Mouse (Mus musculus) kidney, adult 2 months (tissue): ENCODE measurements at regions not wholly inside any gene's neighbourhood (a gene's known extent, or its start where the extent isn't known, plus 50 kb on each side); places are given as distances from the start of the nearest gene placed in this dataset.

Experiments
- DNase-seq: peaks from one replicate; pipeline ENCODE4 v3.0.0; 2021
- H3K27ac ChIP-seq: fragments of 200-500 bp; 2 replicates; pipeline ENCODE4 v1.5.1; 2012; ENCODE audit warnings: low read depth, low read length, control low read depth, inconsistent platforms; ENCODE audit not compliant: insufficient read depth
- H3K27me3 ChIP-seq: fragments of 200-500 bp; replicated peaks from 2 replicates; pipeline ENCODE4 v1.6.1; 2012; ENCODE audit warnings: mild to moderate bottlenecking, moderate library complexity, low read length, inconsistent platforms; ENCODE audit not compliant: control insufficient read depth, insufficient read depth
- H3K36me3 ChIP-seq: fragments of 200-500 bp; 2 replicates; pipeline ENCODE4 v1.6.1; 2012; ENCODE audit warnings: mild to moderate bottlenecking, moderate library complexity, low read length, inconsistent platforms; ENCODE audit not compliant: control insufficient read depth, insufficient read depth
- H3K4me1 ChIP-seq: fragments of 200-500 bp; 2 replicates; pipeline ENCODE4 v1.6.1; 2011; ENCODE audit warnings: low read length; ENCODE audit not compliant: control insufficient read depth, insufficient read depth
- H3K4me3 ChIP-seq: fragments of 200-500 bp; 2 replicates; pipeline ENCODE4 v1.5.1; 2011; ENCODE audit warnings: mild to moderate bottlenecking, low read depth, low read length, control low read depth; ENCODE audit not compliant: insufficient read depth
- CTCF ChIP-seq: fragments of 200-500 bp; conservative IDR thresholded peaks from 2 replicates; pipeline ENCODE4 v1.5.1; 2011; ENCODE audit warnings: low read depth, mild to moderate bottlenecking, control low read depth, low read length, moderate library complexity, mixed read lengths; ENCODE audit not compliant: insufficient read depth, insufficient read length
- POLR2A ChIP-seq: fragments of 200-500 bp; IDR thresholded peaks from one replicate; pipeline ENCODE4 v1.6.1; 2011; ENCODE audit warnings: low read depth, low read length, control low read depth
- WGBS: fragments of 180-500 bp; shearing (Covaris S2); methylation state at CpG from one replicate; pipeline ENCODE4 v1.1.7; 2018; 5-methylcytosine and 5-hydroxymethylcytosine counted together

DNA sequence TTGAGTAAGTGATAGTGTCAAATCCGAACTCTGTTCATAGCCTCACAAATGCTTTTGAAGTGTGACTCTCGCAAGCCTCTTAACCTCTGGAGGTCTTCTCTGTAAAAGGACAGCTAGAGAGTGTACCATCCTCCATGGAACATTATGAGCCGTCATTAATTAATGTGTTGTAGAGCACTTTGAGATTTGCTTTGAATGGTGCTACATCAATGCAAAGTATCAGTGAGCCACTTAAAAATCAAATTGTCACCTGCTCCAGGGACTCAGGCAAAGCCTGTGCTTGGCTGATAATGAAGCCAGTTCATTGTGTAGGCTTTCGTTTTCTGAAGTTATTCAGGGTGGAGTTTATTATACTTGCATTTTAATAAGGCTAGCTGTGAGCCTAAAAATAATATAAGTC is 801.8 kb upstream of the B3galt2 start:
- no peak for DNase-seq
- Histone ChIP-seq H3K27ac (no peak overlapping the region), H3K36me3 (no peaks in the 10 kb centered on the region), H3K4me3 (no peak overlapping the region), H3K4me1 (no peaks in the 10 kb centered on the region), H3K27me3 (no peaks in the 10 kb centered on the region)
- WGBS, result 64% methylated on average over 4 of the region's 4 CpGs
- TF ChIP-seq POLR2A (no peak), CTCF (no peak)

DNA sequence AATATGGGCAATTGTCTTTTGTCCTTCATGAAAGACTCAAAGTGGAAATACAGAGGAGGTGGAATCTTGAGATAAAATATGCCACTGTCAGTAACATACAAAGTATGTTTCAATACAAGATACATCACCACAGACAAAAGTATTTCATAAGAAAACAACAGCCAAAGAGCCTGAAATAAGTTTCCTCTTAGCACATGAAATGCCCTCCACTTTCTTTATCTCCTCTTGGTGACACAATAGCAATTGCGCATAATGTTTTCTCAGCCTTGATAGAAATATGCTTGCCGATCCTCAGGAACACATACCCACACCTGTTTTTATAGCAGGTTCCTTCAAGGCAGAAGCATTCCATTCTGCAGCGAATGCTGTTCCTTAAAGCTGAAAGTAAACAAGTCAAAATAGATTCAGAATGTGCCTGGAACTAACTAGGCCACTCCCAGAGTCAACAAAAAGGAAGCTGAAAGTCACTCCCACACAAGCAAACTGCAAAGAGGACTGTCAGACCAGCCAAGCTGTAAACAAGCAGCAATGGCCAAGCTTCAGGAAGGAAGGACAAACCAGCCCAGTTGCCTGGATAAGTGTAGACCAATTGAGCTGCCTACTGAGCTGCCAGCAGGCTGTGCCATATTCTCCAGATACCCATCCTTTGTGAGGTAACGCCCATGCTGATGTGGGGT is 773.3 kb upstream of the B3galt2 start:
- 66% methylated on average over 4 of the region's 4 CpGs for WGBS
- TF ChIP-seq CTCF (no peak), POLR2A (no peak)
- Histone ChIP-seq H3K27me3 (no peaks in the 10 kb centered on the region), H3K36me3 (no peaks in the 10 kb centered on the region), H3K4me3 (no peak overlapping the region), H3K4me1 (no peaks in the 10 kb centered on the region), H3K27ac (no peak overlapping the region)
- DNase-seq, result no peak

DNA sequence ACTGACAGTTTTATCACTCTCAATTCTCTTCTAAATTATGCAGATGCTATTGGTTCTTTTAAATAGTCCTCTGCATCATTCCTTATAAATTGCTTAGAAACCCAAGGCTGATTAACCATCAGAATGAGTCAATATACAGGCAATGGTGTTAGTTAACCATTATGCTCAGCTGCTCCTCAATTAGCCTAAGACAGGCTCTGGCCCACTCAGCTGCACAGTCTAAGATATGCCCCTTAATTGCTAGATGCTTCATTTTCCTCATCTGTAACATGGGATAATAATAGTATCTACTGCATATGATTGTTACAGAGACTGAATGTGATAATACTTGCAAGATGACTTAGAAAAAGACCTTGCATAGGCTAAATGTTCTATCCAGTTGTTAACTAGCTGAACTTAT is 748.6 kb upstream of the B3galt2 start:
- DNase-seq, result no peak
- TF ChIP-seq POLR2A (no peak), CTCF (no peak)
- H3K27ac ChIP-seq, result no peak overlapping the region
- no peaks in the 10 kb centered on the region for H3K36me3 ChIP-seq
- no peaks in the 10 kb centered on the region for H3K27me3 ChIP-seq
- no peak overlapping the region for H3K4me3 ChIP-seq
- no peaks in the 10 kb centered on the region for H3K4me1 ChIP-seq

DNA sequence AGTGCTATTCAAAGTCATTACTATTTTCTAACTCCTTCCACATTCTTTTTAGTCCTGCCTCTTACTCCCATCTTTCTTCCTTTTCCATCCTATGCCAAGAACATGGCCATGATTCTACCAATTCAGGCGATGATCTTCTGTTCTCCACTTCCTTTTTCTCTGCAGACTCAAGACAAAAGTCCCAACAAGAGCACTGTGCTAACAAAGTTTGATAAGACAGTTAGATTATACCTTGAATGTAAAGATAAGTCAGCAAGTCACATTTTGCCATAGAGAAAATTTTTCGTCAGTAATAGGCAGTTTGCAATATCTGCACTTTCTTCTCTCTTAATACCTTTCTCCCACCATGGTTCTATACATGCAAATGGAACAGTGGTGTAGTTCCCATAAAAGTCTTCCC is 747.3 kb upstream of the B3galt2 start:
- TF ChIP-seq CTCF (no peak), POLR2A (no peak)
- H3K27ac ChIP-seq, result no peak overlapping the region
- H3K4me3 ChIP-seq, result no peak overlapping the region
- WGBS, result 88% methylated on average over 2 of the region's 2 CpGs
- H3K36me3 ChIP-seq, result no peaks in the 10 kb centered on the region
- no peaks in the 10 kb centered on the region for H3K27me3 ChIP-seq
- DNase-seq, result no peak
- H3K4me1 ChIP-seq, result no peaks in the 10 kb centered on the region

DNA sequence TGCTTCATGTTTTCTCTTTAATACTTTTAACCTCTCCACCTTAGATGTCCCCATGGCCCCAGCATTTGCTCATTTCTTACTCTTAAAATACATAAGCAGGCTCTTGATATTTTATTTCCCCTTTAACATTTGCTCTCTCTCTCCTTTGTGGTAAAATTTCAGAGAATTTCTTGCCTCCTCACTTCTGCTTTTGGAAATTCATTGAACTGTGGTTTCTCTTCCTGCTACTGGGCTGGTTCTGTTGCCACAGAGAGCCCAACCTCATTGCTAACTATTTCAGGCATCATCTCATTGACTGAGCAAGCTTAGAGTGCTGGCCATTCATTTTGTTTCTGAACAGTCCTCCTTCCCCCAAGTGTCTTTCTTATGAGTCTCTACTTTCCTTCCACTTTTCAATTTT is 746.3 kb upstream of the B3galt2 start:
- no peak for DNase-seq
- H3K4me1 ChIP-seq, result no peaks in the 10 kb centered on the region
- no peaks in the 10 kb centered on the region for H3K27me3 ChIP-seq
- no peak overlapping the region for H3K4me3 ChIP-seq
- no peak overlapping the region for H3K27ac ChIP-seq
- TF ChIP-seq CTCF (no peak), POLR2A (no peak)
- no peaks in the 10 kb centered on the region for H3K36me3 ChIP-seq

DNA sequence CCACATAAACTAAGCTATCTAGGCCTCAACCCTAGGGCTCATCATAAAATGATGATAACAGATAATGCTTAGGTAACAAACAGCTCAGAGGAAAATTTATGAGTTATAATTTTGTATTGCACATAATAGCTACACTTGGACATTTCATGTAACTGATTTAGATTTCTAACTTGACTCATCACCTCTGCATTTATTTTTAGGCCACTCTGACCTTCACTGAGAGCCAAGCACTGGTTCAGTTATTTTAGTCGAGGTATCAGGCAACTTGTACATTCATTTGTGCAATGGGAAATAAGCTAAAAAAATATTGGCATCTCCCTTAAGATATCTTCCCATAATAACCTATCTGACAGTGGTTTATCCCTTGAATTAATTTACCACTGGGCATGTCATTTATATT is 745.4 kb upstream of the B3galt2 start:
- Histone ChIP-seq H3K27ac (no peak overlapping the region), H3K4me3 (no peak overlapping the region), H3K27me3 (no peaks in the 10 kb centered on the region), H3K36me3 (no peaks in the 10 kb centered on the region), H3K4me1 (no peaks in the 10 kb centered on the region)
- DNase-seq, result no peak
- no peak for TF ChIP-seq CTCF
- no peak for TF ChIP-seq POLR2A
- WGBS, result 58% methylated on average over 1 of the region's 1 CpGs

DNA sequence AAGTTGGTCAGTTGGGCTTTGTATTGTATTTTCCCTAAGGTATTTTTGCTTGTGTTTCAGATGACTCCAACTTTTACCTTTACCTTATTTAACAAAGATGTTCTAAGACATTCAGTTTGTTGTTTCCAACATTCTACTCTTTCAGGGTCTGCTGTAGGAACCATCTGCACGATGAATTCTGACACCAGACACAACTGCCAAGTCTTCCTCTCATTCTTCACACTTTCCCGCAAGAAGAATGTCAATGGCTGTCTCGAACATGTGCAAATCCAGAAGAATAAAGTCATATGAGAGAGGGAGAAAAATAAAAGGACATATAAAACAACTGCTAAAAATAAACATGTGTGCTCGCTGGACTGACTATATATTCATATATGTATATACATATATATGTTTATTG is 730.6 kb upstream of the B3galt2 start:
- no peaks in the 10 kb centered on the region for H3K36me3 ChIP-seq
- no peak for TF ChIP-seq CTCF
- TF ChIP-seq POLR2A, result no peak
- H3K4me1 ChIP-seq, result no peaks in the 10 kb centered on the region
- no peak overlapping the region for H3K27ac ChIP-seq
- no peak for DNase-seq
- H3K4me3 ChIP-seq, result no peak overlapping the region
- H3K27me3 ChIP-seq, result no peaks in the 10 kb centered on the region
- WGBS, result 89% methylated on average over 4 of the region's 4 CpGs
